Mouse (Mus musculus) left cerebral cortex, adult 2 months (tissue): ENCODE data around the gene Tmem82. TPM values are rescaled to one million over a fixed set of nuclear protein-coding genes. Genes with fewer than 3 reads are reported as not detected.

Source experiments
- DNase-seq, 2 experiments: peaks; one replicate each; pipeline ENCODE4 v3.0.0; 2021 to 2022; ENCODE audit warnings: low spot score in 2 of 2, mixed read lengths in 1 of 2; ENCODE audit errors: extremely low spot score in 1 of 2
- H3K27ac ChIP-seq: fragments of 200-600 bp; 2 replicates; pipeline ENCODE4 v1.8.1; 2022
- H3K4me3 ChIP-seq: fragments of 200-600 bp; 2 replicates; pipeline ENCODE4 v1.8.1; 2022
- CTCF ChIP-seq: fragments of 200-600 bp; IDR thresholded peaks from 2 replicates; pipeline ENCODE4 v1.8.1; 2022; ENCODE audit warnings: antibody characterized with exemption, mild to moderate bottlenecking, moderate library complexity
- intact Hi-C: fragments of 180-260 bp; cut with DNase I; formaldehyde crosslinking; loops from one replicate; pipeline ENCODE4 v1.15.1; 2025
- long read RNA-seq, 2 experiments: library from polyadenylated mRNA; stranded (forward); transcript quantifications; one replicate each; pipeline ENCODE4 v2.0.0; 2021; ENCODE audit warnings: borderline mapping rate in 2 of 2
- total RNA-seq, 2 experiments: library from RNA; stranded (reverse); gene quantifications; 2 replicates each; pipeline ENCODE4 v1.2.3; 2021

The Tmem82 gene
- 1 to 10 TPM in 1 of 2 experiments, under 1 TPM in 1; 0.30 to 1.1 TPM for total RNA-seq
- long read RNA-seq, experiment 1 = 0 reads
- long read RNA-seq, experiment 2 = 0 reads

DNA sequence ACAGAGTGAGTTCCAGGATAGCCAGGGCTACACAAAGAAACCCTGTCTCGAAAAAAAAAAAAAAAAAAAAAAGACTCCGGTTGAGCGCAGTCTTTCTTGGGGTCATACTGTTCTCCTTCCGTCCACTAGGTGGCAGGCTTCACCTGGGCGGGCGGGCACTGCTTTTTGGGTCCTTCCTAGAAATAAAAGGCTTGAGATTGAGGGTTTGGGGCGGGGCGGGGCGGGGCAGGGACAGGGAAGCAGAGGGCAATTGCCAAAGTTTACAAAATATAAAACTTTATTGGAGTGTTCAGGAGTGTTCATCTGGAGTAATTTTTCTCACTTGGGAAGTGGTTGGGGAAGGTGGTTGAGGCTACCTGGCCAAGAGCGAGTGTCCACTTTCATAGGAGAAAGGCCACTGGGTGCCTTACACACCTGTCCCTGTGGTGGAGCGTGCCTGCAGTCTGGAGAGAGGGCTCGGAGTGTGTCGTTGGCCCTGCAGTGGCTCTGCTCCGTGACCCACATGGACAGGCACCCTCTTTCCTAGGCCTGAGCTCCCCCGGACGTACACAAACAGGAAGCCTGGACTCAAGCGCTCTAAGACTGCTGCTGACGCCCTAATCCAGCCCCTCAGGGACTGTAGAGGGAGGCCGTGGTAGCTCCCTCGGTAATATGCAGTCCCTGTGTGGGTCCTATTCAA is at the start of gene Tmem82:
Gene Tmem82, minus strand, starts transcription at position 69 of the 679 bp plus-strand sequence.
- no peak within 1 kb of the TSS for H3K4me3 ChIP-seq
- peak; percentile 58 for TF ChIP-seq CTCF
- no peak for DNase-seq

DNA sequence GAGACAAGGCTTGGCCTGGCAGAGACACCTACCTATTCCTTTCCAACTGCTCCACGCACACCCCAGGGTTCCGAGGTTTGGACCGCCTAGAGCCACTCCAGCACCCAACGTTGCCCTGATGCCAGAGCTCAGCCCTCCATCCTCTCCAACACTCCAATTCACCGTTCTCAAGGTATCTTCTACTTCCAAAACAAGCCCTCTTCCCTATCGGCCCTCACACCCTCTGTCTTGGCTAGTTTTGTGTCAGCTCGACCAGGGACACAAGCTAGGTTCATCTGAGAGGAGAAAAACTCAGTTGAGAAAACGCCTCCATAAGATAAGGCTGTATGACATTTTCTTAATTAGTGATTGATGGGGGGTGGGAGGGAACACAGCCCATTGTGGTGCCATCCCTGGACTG is 46.4 kb upstream of the Tmem82 start, which contains the start of gene Plekhm2:
Gene Plekhm2, minus strand, starts transcription at position 101 of the 400 bp plus-strand sequence.
- intact Hi-C loops = loop anchor here (1.0 kb wide), 1 partner anchor 58 kb away; no protein-coding TSS in a partner anchor
- TF ChIP-seq CTCF = no peak
- Histone ChIP-seq H3K4me3 (peak within 1 kb of the TSS; percentile 76), H3K27ac (peak within 1 kb of the TSS; percentile 94)
- DNase-seq = no peak

More for the DNA sequence above, at the start of gene Tmem82:
- no peak within 1 kb of the TSS for H3K27ac ChIP-seq
- intact Hi-C loops = loop anchor here (2.0 kb wide), 1 partner anchor 234 kb away; no protein-coding TSS in a partner anchor

DNA sequence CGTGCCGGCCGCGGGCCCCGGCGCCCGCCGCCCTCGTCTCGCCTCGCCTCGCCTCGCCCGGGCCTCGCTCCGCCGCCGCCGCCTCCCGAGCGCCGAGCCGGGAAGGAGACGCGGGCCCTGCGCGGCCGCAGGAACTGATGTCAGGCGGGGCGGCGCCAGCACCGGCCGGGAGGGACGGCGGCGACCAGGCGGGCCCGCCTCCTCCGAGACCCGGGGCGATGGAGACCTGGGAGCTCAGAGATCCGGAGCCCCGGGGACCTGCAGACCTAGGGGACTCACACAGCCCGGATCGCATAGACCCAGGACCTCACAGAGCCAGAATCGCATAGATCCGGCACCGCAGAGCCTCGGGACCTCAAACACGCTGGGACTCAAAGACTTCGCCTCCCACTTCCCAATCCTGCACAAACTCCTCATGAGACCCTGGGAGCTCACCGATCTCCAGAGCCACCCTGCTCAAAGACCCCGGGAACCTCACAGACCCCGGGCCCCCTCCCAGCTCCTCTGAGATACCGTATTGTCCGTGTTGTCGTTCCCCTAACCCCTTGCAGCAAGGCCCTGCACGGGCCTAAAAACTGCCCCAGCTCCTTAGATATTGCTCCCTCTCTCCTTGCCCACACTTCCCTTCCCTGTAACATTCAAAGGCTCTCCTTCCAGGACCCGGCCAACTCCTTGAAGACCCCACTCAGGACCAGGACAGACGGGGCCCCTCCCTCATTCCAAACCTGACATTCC is 45.7 kb upstream of the Tmem82 start:
- intact Hi-C loops = loop anchor here (1.0 kb wide), 1 partner anchor 58 kb away; no protein-coding TSS in a partner anchor
- DNase-seq = peak; percentile 76 to 80
- Histone ChIP-seq H3K4me3 (peak overlapping the region; percentile 76), H3K27ac (peak overlapping the region; percentile 94)
- no peak for TF ChIP-seq CTCF

DNA sequence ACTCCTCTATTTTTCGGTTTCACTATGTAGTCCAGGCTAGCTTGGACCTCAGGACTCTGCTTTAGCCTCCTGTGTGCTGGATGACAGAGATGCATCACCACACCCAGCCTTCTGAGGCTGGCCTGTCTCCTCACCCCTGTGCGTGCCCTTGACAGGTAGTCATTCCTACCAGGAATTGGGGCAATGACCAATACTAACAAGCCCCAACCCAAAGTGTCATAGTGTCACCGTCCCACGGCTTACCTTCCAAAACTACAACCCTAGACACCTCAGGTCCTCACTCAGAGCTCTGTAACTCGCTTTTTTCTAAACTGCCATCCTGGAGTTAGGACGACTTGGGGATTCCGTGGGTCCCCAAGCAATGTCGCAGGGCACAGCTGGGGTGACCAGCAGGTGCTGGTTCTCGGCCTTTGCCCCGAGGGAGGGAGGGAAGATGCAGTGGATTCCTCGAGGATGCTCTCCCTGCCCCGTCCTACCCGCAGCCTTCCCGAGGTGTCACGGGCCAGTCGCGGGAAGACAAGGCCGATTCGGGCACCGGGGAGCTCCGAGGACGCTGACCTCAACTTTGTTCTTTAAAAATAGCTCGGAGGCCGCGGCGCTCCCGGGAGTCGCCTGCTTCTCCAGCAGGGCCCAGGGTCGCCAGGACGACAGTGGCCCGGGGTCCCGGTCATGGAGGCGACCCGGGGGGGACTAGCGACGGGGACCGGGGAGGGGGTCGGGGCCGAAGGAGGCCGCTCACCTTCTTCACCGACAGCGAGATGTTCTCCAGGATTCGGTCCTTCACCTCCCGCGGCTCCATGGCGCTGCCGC is 44.9 kb upstream of the Tmem82 start:
- Histone ChIP-seq H3K4me3 (peak overlapping the region; percentile 76), H3K27ac (peak overlapping the region; percentile 89)
- intact Hi-C loops = no loop called here
- DNase-seq = no peak
- TF ChIP-seq CTCF = no peak

DNA sequence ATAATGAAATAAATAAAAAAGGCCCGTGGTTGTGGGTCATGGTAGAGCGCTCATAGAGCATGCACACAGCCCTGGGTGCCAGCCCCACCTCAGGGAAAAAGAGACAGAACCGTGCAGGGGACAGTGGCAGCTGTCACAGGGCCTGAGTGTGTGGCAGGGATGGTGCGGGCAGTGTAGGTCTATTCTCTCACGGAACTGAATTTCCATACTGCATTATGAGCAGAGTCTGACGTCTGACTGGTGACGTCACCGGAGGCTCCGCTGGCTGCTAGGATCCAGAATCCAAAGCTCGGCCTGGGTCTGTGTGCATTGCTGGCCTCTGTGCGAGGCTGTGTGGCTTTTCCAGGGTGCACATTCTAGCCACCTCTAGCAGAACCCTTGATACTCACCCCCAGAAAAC is 42.5 kb upstream of the Tmem82 start:
- intact Hi-C loops = no loop called here
- Histone ChIP-seq H3K27ac (no peak overlapping the region), H3K4me3 (no peak overlapping the region)
- no peak for TF ChIP-seq CTCF
- no peak for DNase-seq

DNA sequence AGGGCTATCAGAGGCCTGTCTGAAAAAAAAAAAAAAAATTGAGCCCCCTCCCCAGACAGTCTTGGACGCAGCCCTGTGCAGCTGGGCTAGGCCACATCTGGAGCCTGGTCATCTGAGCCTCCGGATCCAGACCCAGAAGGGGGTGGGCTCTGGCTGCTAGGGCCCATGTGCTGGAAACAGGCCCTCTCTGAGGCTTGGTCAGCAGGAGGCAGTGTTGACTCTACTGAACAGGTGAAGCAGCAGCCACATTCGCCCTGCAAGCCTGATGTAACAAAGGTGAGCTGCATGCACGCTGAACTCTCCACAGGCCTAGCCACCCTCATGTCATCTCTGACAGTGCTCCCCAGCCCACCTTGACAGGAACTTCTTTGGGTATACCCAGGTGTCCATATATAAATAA is 41.3 kb upstream of the Tmem82 start:
- TF ChIP-seq CTCF = peak; percentile 1; the same call in 1 of the 2 replicates
- no peak for DNase-seq
- Histone ChIP-seq H3K27ac (no peak overlapping the region), H3K4me3 (no peak overlapping the region)
- intact Hi-C loops = no loop called here

DNA sequence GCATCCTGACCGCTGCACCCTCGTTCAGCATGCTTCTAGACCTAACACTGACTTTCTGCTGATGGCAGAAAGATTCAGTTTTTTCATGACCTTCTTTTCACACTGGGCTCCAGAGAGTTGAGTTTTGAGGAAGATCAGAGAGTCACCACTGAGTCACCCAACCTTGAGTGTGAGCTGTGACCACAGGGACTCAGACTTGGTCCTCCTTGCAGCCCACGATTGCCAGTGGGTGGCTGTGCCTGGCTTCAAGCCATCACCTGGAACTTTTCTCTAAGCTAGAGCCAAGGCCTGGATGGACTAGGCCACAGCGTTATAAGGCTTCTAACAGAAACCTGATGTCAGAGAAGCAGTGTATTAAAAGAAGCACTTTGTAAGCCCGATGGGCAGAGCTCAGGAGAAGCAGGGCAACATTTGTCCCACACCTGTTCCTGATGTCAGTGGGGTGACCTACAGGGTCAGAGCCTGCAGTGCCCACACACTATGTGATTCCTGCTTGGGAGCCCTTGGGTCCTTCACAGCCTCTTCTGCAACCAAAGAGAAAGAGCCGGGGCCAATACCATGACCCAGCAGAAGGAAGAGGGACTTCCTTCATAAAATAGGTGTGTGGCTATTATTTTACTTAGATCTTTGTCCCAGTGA is 40.5 kb upstream of the Tmem82 start:
- DNase-seq = no peak
- intact Hi-C loops = no loop called here
- no peak for TF ChIP-seq CTCF
- Histone ChIP-seq H3K27ac (no peak overlapping the region), H3K4me3 (no peak overlapping the region)

DNA sequence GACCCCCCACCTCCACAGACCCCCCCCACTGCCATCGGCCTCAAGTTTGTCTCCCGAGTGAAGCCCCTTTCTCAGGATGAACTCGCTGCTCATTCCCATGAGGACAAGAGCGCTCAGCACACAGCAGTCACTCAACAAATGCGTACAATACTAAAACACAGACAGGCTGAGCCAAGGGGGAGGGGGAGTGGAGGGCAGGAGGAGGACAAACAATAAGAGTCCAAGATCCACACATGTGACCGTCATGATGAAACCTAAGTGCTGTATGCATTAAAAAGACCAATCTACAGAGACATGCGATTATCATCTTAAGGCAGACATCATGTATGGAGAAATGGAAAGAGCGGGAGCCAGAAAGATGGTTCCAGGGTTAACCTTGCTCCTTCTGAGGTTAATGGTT is 38.5 kb upstream of the Tmem82 start:
- intact Hi-C loops = no loop called here
- H3K4me3 ChIP-seq = no peak overlapping the region
- H3K27ac ChIP-seq = no peak overlapping the region
- no peak for TF ChIP-seq CTCF
- no peak for DNase-seq

DNA sequence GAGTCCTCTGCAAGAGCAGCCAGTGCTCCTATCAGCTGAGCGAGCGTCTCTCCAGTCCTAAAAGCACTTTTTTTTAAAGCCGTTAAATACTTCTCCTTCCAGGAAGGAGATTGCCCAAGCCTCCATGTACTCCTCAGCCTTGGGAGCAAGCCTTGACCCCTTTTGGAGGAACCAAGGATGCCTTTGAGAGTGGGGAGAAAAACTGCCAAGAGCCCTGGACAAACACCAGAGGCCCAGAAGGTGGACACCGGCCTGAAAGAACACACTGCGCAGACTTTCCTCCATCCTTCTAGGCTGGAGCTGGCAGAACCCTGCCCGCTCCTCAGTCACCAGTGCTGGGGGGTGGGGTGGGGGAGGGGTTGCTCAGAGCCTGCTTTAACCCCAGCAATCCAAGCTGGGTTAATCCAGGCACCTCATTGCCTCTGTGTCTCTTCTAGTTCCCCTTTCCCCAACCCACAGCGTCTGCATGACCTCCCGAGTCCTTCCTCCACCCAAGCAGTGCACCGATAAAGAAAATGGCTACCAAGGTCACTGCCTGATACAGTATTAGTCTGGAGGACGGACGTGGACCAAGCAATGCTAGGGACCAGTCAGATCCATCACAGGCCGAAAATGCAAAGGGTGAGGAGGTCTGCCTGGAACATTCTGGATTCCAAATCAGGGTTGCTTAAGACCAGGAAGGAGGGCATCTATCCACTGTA is 37.6 kb upstream of the Tmem82 start:
- H3K4me3 ChIP-seq = no peak overlapping the region
- intact Hi-C loops = no loop called here
- H3K27ac ChIP-seq = 0 out of 2 replicates have a peak overlapping the region, but pooled peaks have one; percentile 13
- TF ChIP-seq CTCF = no peak
- peak in 1 of 2 experiments; percentile 40 for DNase-seq

DNA sequence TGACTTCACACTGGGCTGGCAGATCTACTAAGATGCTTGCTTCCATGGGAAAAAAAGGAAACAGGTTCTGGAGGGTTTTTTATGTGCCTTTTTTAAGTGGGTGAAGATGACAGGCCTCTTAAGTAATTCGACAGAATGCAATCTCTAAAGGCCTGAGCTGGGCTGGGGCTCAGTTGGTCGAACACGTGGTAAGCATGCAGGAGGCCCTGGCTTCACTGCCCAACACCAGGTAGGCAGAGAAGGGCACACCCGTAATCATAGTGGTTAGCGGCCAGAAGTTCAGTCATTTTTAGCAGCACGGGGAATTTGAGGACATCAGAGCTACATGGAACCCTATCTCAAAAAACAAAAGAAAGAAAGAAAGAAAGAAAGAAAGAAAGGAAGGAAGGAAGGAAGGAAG is 36.1 kb upstream of the Tmem82 start:
- no peak for DNase-seq
- no peak for TF ChIP-seq CTCF
- Histone ChIP-seq H3K4me3 (no peak overlapping the region), H3K27ac (no peak overlapping the region)
- intact Hi-C loops = no loop called here

DNA sequence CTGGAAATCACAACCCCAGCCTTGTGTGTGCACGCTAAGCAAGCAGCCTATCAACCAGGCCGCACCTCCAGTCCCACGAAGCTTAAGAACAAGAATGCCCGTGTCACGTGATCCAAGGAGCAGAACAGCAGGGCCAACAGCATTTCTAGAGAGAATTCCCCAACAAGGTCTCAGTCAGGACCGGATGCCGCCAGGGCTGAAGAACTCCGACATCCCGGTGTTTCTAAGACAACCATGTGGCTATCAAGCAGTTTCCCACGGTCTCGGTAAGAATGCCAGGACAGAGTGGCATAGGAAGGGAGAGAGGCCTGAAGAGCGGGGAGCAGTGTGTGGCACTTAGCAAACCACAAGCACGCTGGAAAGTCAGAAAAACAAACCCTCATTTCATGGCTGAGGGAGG is 35.4 kb upstream of the Tmem82 start:
- H3K27ac ChIP-seq = no peak overlapping the region
- intact Hi-C loops = no loop called here
- TF ChIP-seq CTCF = no peak
- no peak for DNase-seq
- no peak overlapping the region for H3K4me3 ChIP-seq
